Mouse (Mus musculus): Measurements from ENCODE around the gene Fam49a.

The Fam49a gene

DNA sequence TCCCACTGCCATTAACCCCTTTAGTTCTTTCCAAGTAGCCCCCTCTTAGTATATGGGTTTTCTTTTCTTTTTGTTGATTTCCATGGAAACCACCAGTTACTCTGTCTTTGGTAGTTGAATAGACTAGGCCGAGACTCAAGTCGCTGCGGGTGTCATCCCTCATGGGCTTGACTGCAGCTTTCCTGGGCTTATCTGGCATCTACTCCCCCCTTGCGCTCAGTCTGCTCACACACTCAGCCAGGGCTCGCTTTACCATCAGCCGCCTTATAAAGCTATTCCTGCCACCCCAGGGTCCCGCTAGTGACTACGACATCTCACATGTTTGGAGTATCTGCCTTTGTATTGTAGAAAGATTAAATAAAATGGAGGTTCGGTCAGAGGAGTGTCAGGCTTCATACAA, 94.1 kb downstream of the Fam49a start:
- DNase-seq (ENCODE audit: extremely low spot score, low spot score): no peak

DNA sequence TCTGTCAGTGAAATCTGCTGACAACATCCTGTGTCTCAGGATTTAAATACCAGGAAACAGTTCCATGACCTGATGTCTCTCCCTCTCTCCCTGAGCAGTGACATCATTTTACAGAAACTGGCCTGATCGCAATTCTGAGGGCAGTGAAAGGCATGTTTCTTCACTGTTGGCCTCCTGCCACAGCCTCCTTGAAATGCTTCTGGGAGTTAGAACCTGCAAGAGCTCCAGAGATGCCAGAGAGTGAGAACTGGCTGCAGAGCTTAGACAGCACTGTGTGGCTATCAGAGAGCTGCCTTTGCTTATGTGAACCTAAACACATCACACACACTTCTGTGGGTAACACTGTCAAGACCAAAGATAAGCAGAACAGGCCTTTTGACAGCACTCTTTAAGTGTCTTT, 94.5 kb downstream of the Fam49a start:
- no peak for DNase-seq (ENCODE audit: extremely low spot score, low spot score)

DNA sequence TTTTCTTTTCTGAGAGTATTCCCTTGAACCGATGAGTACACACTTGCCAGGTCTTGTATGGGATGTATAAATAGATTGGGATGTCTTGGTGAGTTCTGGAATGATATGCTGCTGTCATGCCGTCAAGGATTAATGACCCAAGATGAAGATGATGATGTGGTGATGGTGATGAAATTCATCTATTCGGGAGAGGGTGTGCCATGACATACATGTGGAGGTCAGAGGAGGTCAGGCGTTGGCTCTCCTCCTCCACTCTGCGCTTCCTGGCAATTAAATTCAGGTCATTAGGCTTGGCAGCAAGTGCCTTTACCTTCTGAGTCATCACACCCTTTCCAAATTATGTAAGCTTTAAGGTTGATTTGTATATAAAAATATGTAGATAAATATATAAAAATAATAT, 95.0 kb downstream of the Fam49a start:
- DNase-seq (ENCODE audit: extremely low spot score, low spot score): no peak

- DNase-seq (ENCODE audit: extremely low spot score, low spot score): no peak
These were observed 98.0 kb downstream of the Fam49a start for GRCm38 (mm10) chr12:12359923-12360322.

DNA sequence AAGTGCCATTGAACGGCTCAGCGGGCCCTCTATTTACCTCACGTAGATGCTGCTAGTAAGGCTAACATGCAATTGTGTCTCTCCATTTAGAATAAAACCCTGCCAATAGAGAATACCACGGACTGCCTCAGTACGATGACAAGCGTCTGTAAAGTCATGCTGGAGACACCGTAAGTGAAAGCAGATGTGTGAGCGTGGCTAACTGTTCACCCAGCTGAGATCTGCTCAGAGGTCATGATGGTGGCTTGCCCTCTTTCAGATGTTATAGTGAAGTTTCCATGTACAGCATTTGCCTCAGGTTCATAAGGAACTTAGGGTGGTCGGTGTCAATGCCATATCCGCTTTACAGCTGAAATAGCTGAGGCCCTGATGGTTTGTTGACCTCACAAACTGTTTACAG, 100.4 kb downstream of the Fam49a start:
- peak; percentile 23 for DNase-seq (ENCODE audit: extremely low spot score, low spot score)

GRCm38 (mm10) chr12:12364201-12364600, 102.3 kb downstream of the Fam49a start:
- DNase-seq (ENCODE audit: extremely low spot score, low spot score): no peak

DNA sequence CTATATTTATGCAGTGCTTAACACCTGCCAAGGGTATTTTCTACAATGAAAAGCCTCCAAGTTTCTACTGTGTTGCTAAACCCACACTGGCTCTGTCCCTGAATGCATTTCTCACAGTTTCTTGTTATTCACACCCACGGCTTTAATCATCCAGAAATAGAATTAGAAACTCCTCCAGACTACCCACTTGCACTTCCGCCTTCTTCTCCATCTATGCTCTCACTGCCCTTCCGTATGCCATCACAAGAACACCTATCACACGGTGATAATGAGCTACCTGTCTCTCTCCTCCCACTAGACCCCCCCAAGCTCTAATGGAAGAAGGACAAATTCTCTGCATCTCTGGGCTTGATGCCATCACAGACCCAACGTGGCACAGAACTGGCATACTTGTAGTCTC, 105.5 kb downstream of the Fam49a start:
- DNase-seq (ENCODE audit: extremely low spot score, low spot score): no peak

- DNase-seq (ENCODE audit: extremely low spot score, low spot score): no peak
These were observed 111.3 kb downstream of the Fam49a start for GRCm38 (mm10) chr12:12373111-12373862.

DNA sequence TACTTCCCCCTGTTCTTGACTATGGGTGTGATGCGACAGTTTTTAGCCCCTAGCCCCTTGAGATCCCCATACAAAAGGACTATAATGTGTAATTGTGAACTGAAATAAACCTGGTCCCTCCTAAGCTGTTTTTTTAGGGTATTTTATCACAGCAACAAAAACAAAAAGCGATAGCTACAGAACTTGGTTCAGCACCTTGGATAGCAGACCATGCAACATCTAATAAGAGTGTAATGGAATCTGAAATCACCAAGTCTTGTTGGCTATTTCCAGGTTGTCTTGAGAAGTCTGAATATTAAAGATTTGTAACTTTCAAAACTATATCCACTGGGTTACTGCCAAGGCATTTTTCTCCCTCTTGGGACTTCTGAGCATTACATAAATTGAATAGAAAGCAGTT, 117.1 kb downstream of the Fam49a start:
- no peak for DNase-seq (ENCODE audit: extremely low spot score, low spot score)

- DNase-seq (ENCODE audit: extremely low spot score, low spot score): no peak
These were observed 127.3 kb downstream of the Fam49a start for GRCm38 (mm10) chr12:12389271-12389670.

DNA sequence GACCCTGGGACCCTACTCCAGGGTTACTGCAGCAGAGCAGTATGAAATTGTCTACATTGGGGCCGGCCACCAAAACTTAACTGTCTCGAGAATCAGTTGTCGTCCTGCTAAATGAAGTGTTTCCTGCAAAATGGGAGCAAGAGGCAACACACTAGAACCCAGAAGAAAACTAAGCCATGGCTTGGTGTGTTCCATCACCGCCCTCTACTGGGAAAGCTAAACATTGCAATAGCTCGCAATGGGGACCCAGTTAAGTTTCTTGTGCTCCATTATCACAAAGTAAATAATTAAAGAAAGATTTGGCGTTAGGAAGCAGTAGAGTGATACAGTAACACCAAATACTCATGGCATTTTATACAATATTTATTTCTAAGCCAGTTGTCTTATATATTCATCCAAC, 134.3 kb downstream of the Fam49a start:
- DNase-seq (ENCODE audit: extremely low spot score, low spot score): peak; percentile 41

- DNase-seq (ENCODE audit: extremely low spot score, low spot score): peak; percentile 50
These were observed 139.1 kb downstream of the Fam49a start for GRCm38 (mm10) chr12:12401051-12401465.

GRCm38 (mm10) chr12:12401504-12401903, 139.6 kb downstream of the Fam49a start:
- no peak for DNase-seq (ENCODE audit: extremely low spot score, low spot score)

DNA sequence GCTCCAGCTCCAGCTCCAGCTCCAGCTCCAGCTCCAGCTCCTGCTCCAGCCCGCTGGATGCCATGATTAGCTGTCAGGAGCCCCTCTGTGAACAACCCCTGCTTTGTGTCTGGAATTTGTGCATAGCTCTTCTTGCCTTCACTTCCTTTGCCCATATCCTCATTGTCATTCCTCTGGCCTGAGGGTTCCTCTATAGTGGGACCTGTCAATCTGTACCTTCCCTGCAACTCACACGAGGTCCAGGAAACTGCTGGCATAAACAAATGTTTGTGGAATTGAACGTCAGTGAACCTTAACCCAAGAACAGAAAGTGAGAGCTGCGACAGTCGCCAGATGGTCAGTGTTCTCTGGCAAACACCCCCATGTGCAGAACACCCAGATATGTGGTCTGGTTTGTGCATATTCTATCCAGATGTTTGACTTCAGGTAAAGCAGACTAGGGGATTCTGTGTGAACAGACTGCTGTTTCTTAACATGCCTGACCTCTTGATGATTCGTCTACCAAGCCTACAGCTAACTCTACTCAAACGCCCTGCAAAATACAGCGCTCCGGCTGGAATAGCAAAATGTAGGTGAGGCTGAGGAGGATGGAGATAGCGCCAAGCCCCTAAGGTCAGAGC, 143.7 kb downstream of the Fam49a start:
- peak; percentile 22 for DNase-seq (ENCODE audit: extremely low spot score, low spot score)

DNA sequence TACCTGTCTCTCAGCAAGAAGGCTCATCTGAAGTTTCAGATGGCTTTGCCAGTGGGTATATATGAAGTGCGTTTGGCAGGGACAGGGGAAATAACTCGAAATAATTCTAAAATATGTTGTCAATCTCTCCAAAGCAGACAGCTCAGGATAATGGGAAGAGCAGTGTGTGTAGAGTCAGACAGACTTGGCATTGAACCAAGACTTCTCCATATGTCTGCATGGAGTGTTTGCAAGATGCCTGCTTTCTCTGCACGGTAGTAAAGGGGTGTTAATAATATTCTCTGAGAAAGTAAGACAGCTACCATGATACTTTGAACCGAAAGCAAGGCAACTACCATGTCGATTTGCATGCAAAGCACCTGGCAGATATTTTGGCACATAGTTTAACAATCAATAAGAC, 147.1 kb downstream of the Fam49a start:
- DNase-seq (ENCODE audit: extremely low spot score, low spot score): no peak

DNA sequence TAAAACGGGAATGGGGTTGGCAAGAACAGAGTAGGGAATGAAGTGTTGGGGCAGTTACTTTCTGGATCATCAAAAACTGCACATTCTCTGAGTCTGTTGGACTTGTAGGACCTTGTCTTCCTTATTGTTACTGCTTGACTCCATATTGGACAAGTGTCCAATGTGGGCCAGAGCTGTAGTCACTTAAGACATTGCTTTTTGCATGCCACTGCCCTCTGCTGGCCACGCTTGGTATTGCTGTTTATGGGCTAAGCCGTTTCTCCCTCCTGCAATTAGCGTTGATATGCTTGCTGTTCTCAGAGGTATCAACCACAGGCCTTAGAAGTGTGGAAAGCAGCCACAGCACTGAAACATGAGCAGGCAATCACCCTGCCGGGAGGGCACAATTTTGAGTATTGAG, 150.7 kb downstream of the Fam49a start:
- DNase-seq (ENCODE audit: extremely low spot score, low spot score): peak; percentile 82

GRCm38 (mm10) chr12:12420423-12420822, 158.5 kb downstream of the Fam49a start:
- DNase-seq (ENCODE audit: extremely low spot score, low spot score): no peak

DNA sequence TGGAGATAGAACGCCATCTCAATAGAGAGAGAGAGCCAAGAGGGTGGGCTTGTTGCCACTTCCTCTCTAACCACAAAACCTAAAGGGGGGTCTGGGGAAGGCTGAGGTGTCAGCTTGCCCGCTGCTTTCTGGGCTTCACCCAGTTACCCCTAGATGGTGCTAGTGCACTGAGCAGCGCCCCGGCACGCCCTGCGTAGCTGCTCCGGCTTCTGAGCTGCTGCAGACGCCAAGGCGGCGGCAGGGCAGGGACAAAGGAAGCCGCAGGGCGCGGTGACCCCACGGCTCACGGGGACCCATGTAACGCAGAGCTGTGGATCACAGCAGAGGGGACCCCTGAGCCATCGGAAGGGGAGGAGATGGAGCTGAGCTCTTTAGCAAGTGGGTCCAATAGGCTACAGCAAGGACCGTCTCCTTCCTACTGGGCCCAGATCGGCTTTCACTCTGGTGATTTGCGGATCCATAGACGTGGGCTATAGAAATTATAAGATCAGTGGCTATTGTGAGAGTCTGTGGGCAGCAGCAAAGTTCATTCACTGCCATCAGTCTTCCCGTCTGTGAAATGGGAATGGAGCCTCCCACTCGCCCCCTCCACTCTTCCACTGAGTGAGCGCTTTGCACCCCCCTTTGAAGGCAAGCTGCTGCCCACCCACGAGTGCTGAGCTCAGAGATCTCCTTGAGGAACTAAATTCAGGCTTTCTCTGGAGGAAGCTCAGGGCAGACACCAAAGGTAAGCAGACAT, 159.1 kb downstream of the Fam49a start:
- DNase-seq (ENCODE audit: extremely low spot score, low spot score): peak; percentile 90

DNA sequence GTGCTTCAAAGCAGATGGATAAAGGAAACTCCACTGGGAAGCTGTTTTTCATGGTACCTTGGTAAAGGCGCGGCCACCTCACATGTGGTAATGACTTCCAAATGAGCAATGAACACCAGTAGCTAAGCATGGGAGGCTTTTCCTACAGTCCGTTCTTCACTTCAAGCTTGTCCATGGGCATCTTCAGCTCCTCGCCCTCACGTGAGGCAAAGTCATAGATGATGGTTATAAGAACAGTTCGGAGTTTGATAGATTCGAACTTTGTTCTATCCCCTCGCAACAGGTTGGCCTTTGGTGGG, 159.6 kb downstream of the Fam49a start:
- DNase-seq (ENCODE audit: extremely low spot score, low spot score): no peak

- DNase-seq (ENCODE audit: extremely low spot score, low spot score): no peak
These were observed 163.2 kb downstream of the Fam49a start for GRCm38 (mm10) chr12:12425188-12425587.

GRCm38 (mm10) chr12:12427285-12427684, 165.3 kb downstream of the Fam49a start:
- no peak for DNase-seq (ENCODE audit: extremely low spot score, low spot score)

GRCm38 (mm10) chr12:12428886-12429285, 166.9 kb downstream of the Fam49a start:
- DNase-seq (ENCODE audit: extremely low spot score, low spot score): no peak
